Mouse (Mus musculus): ENCODE data around the gene Gm9999.

The Gm9999 gene

GRCm38 (mm10) chr7:46999983-47000643 lies 16.7 kb downstream of the Gm9999 start:
- no peak for DNase-seq (ENCODE audit: low read depth, low spot score)

- peak; percentile 80 for DNase-seq (ENCODE audit: low read depth, low spot score)
Measured at GRCm38 (mm10) chr7:47000644-47000983, 17.2 kb downstream of the Gm9999 start.

- no peak for DNase-seq (ENCODE audit: low read depth, low spot score)
Measured at GRCm38 (mm10) chr7:47001125-47001899, 17.9 kb downstream of the Gm9999 start.

- DNase-seq (ENCODE audit: low read depth, low spot score), result no peak
Measured at GRCm38 (mm10) chr7:47001900-47002275, 18.5 kb downstream of the Gm9999 start.

GRCm38 (mm10) chr7:47003411-47004115 lies 20.2 kb downstream of the Gm9999 start:
- DNase-seq (ENCODE audit: low read depth, low spot score), result no peak

- DNase-seq (ENCODE audit: low read depth, low spot score), result peak; percentile 39
Measured at GRCm38 (mm10) chr7:47007109-47007780, 23.9 kb downstream of the Gm9999 start.

GRCm38 (mm10) chr7:47007818-47008167 lies 24.4 kb downstream of the Gm9999 start:
- DNase-seq (ENCODE audit: low read depth, low spot score), result peak; percentile 89

- DNase-seq (ENCODE audit: low read depth, low spot score), result peak; percentile 100
Measured at GRCm38 (mm10) chr7:47008168-47008993, 25.0 kb downstream of the Gm9999 start, which contains the start of gene Spty2d1. Spty2d1 (minus strand) TSS chr7:47008411.

GRCm38 (mm10) chr7:47013131-47013767 lies 29.9 kb downstream of the Gm9999 start:
- no peak for DNase-seq (ENCODE audit: low read depth, low spot score)

- no peak for DNase-seq (ENCODE audit: low read depth, low spot score)
Measured at GRCm38 (mm10) chr7:47014564-47015389, 31.4 kb downstream of the Gm9999 start.

GRCm38 (mm10) chr7:47015390-47016065 lies 32.1 kb downstream of the Gm9999 start:
- DNase-seq (ENCODE audit: low read depth, low spot score), result peak; percentile 79

GRCm38 (mm10) chr7:47016602-47017001 lies 33.2 kb downstream of the Gm9999 start:
- no peak for DNase-seq (ENCODE audit: low read depth, low spot score)

GRCm38 (mm10) chr7:47017146-47017545 lies 33.8 kb downstream of the Gm9999 start:
- DNase-seq (ENCODE audit: low read depth, low spot score), result no peak

GRCm38 (mm10) chr7:47019641-47020040 lies 36.3 kb downstream of the Gm9999 start:
- DNase-seq (ENCODE audit: low read depth, low spot score), result peak; percentile 79

- DNase-seq (ENCODE audit: low read depth, low spot score), result no peak
Measured at GRCm38 (mm10) chr7:47020956-47021355, 37.6 kb downstream of the Gm9999 start.

GRCm38 (mm10) chr7:47022482-47022881 lies 39.1 kb downstream of the Gm9999 start:
- no peak for DNase-seq (ENCODE audit: low read depth, low spot score)

GRCm38 (mm10) chr7:47023530-47023929 lies 40.1 kb downstream of the Gm9999 start:
- peak; percentile 83 for DNase-seq (ENCODE audit: low read depth, low spot score)

GRCm38 (mm10) chr7:47024454-47024853 lies 41.1 kb downstream of the Gm9999 start:
- no peak for DNase-seq (ENCODE audit: low read depth, low spot score)

GRCm38 (mm10) chr7:47025429-47025828 lies 42.0 kb downstream of the Gm9999 start:
- DNase-seq (ENCODE audit: low read depth, low spot score), result no peak

Measured in brain, adult 2 months (tissue).